Mouse (Mus musculus) olfactory bulb, adult 2 months (tissue): ENCODE results near the gene Sprr2k.

ENCODE experiments used
- CTCF ChIP-seq: fragments of 200-500 bp; IDR thresholded peaks from 2 replicates; pipeline ENCODE4 v1.5.1; 2012; ENCODE audit warnings: low read depth, mild to moderate bottlenecking, low read length, moderate library complexity; ENCODE audit not compliant: insufficient read depth
- POLR2A ChIP-seq: fragments of 200-500 bp; IDR thresholded peaks from 2 replicates; pipeline ENCODE4 v1.6.1; 2012; ENCODE audit warnings: mild to moderate bottlenecking, low read depth, low read length, moderate library complexity; ENCODE audit not compliant: insufficient read depth

DNA sequence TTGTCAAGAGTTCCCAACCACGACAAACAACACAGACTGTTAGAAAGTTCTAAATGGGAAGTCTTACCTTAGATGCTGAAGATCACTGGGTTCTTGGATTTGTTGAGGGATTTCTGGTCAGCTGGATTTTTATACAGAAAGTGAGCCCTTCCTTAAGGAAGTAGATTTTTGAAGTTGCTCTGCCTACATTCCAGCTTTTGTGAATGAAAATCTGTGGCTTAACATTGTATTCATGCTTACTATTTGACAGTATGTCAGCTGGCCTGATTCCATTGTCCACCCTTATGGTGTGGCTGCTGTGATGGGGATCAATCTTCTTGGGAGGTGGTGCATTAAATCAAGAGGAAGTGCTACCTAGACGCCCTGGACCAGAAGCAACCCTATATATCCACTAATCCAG is 26.2 kb downstream of the Sprr2k start, which contains the start of gene Sprr3:
- TF ChIP-seq CTCF (no peak), POLR2A (no peak)
